Mouse (Mus musculus) hindbrain, postnatal 0 days (tissue): ENCODE results near the gene Lgals12. TPM values are rescaled to one million over a fixed set of nuclear protein-coding genes. Genes with fewer than 3 reads are reported as not detected.

ENCODE experiments used
- ATAC-seq: fragments of 200-750 bp; cut with Nextera tagmentation; 2 replicates; pipeline ENCODE4 v1.8.0; 2017; ENCODE audit warnings: mild to moderate bottlenecking, moderate TSS enrichment, moderate library complexity
- DNase-seq: peaks from one replicate; pipeline ENCODE4 v3.0.0-alpha.2; 2015; ENCODE audit warnings: low spot score
- H3K27ac ChIP-seq: fragments of 300-500 bp; sonication (generic); 2 replicates; pipeline ENCODE4 v1.5.1; 2014; ENCODE audit warnings: mild to moderate bottlenecking
- H3K27me3 ChIP-seq: fragments of 300-500 bp; sonication (generic); 2 replicates; pipeline ENCODE4 v1.6.1; 2014; ENCODE audit warnings: low read length, mixed read lengths; ENCODE audit not compliant: insufficient read depth
- H3K36me3 ChIP-seq: fragments of 300-500 bp; sonication (generic); 2 replicates; pipeline ENCODE4 v1.6.1; 2014; ENCODE audit warnings: low read length, mixed read lengths; ENCODE audit not compliant: insufficient read depth
- H3K4me1 ChIP-seq: fragments of 300-500 bp; sonication (generic); 2 replicates; pipeline ENCODE4 v1.6.1; 2014; ENCODE audit warnings: antibody characterized with exemption, low read length, mixed read lengths; ENCODE audit not compliant: insufficient read depth
- H3K4me2 ChIP-seq: fragments of 300-500 bp; sonication (generic); 2 replicates; pipeline ENCODE4 v1.6.1; 2014; ENCODE audit warnings: low read depth, mild to moderate bottlenecking, low read length, moderate library complexity, mixed read lengths
- H3K4me3 ChIP-seq: fragments of 300-500 bp; sonication (generic); 2 replicates; pipeline ENCODE4 v1.5.1; 2014; ENCODE audit warnings: low read length
- H3K9ac ChIP-seq: fragments of 300-500 bp; sonication (generic); replicated peaks from 2 replicates; pipeline ENCODE4 v1.6.1; 2014; ENCODE audit warnings: mild to moderate bottlenecking, low read length, moderate library complexity, mixed read lengths
- H3K9me3 ChIP-seq: fragments of 300-500 bp; sonication (generic); 2 replicates; pipeline ENCODE4 v1.6.1; 2016; ENCODE audit warnings: low read length, mixed read lengths
- CTCF ChIP-seq: IDR thresholded peaks from 2 replicates; pipeline ENCODE4 v1.5.1; 2016; ENCODE audit warnings: antibody characterized with exemption, control low read depth, low read depth
- WGBS: fragments of 180-500 bp; shearing (Covaris S2); extraction: QIAGEN DNeasy Blood & Tissue Kit; methylation state at CpG from one replicate; pipeline ENCODE4 v1.1.7; 2014; 5-methylcytosine and 5-hydroxymethylcytosine counted together
- polyA plus RNA-seq: library from polyadenylated mRNA; unstranded; fragments of >200 nt; fragmentation: Nextera tagmentation; extraction: Ambion mirVana; gene quantifications from 2 replicates; pipeline ENCODE4 v1.2.1, GENCODE M21; 2015
- total RNA-seq: library from RNA; depleted of rRNA; stranded (reverse); fragments of >200 nt; gene quantifications from 2 replicates; pipeline ENCODE4 v1.2.3, GENCODE M21; 2014; rRNA removed

Lgals12 gene
- total and polyA plus RNA-seq, 2 experiments from 2014 or later, result 0.16 to 0.18 TPM

- H3K27ac ChIP-seq, result no peak overlapping the region
- no peak for TF ChIP-seq CTCF
- no peak overlapping the region for H3K4me3 ChIP-seq
- H3K9me3 ChIP-seq, result no peaks in the 10 kb centered on the region
- ATAC-seq (no peak), DNase-seq (no peak)
- no peak overlapping the region for H3K4me2 ChIP-seq
- H3K9ac ChIP-seq, result no peak overlapping the region
- no peaks in the 10 kb centered on the region for H3K36me3 ChIP-seq
- no peaks in the 10 kb centered on the region for H3K27me3 ChIP-seq
- WGBS, result 74% methylated on average over 4 of the region's 4 CpGs
- H3K4me1 ChIP-seq, result no peaks in the 10 kb centered on the region
These were observed 55.3 kb downstream of the Lgals12 start for GRCm38 (mm10) chr19:7551550-7552300.

DNA sequence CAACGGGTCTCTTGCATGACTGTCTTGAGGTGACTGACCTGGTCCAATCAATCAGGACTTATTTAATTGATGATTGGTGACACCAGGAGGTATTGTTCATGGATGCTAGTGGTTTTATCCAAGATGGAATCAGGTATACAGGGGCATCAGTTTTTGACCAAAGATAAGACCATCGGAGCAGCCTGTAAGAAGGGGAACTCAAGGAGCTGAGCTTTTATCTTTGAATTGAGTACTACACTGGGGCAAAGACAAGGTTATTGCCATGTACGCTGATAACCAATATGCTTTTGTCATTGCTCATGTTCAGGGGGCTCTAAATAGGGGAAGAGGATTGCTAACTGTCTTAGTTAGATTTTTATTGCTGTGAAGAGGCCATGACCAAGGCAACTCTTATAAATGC, 58.1 kb downstream of the Lgals12 start:
- Histone ChIP-seq H3K27ac (no peak overlapping the region), H3K4me3 (no peak overlapping the region), H3K36me3 (no peaks in the 10 kb centered on the region), H3K4me1 (no peaks in the 10 kb centered on the region), H3K27me3 (no peaks in the 10 kb centered on the region), H3K9ac (no peak overlapping the region), H3K9me3 (peaks cover 1% of the 10 kb centered on the region; the same call in 1 of the 2 replicates), H3K4me2 (no peak overlapping the region)
- WGBS, result 97% methylated on average over 3 of the region's 3 CpGs
- ATAC-seq (no peak), DNase-seq (no peak)
- TF ChIP-seq CTCF, result no peak

Other genes with a start within 250 kb of the Lgals12 start
- 37.1 and 57.3 TPM in 2 replicates for gene Spindoc, start 224.2 kb downstream of the Lgals12 start, total RNA-seq
- 19.0 and 19.8 TPM in 2 replicates for gene Spindoc, start 224.2 kb downstream of the Lgals12 start, polyA plus RNA-seq
- gene 2700081O15Rik, start 189.6 kb downstream of the Lgals12 start, total RNA-seq, result 114 and 129 TPM in 2 replicates
- 9.3 TPM in 2 replicates for gene 2700081O15Rik, start 189.6 kb downstream of the Lgals12 start, polyA plus RNA-seq
- 366 and 402 TPM in 2 replicates for gene Rtn3, start 123.9 kb downstream of the Lgals12 start, total RNA-seq
- gene Rtn3, start 123.9 kb downstream of the Lgals12 start, polyA plus RNA-seq, result 672 and 704 TPM in 2 replicates
- 7.2 and 11.1 TPM in 2 replicates for gene Atl3, start 113.2 kb downstream of the Lgals12 start, total RNA-seq
- gene Atl3, start 113.2 kb downstream of the Lgals12 start, polyA plus RNA-seq, result 5.4 and 6.0 TPM in 2 replicates
- 5.6 and 9.1 TPM in 2 replicates for gene Pla2g16, start 49.7 kb downstream of the Lgals12 start, total RNA-seq
- 12.3 and 12.7 TPM in 2 replicates for gene Pla2g16, start 49.7 kb downstream of the Lgals12 start, polyA plus RNA-seq
- not detected in 2 replicates for gene Hrasls5, start 5.3 kb upstream of the Lgals12 start, total RNA-seq
- 0.18 TPM in 2 replicates for gene Hrasls5, start 5.3 kb upstream of the Lgals12 start, polyA plus RNA-seq
- gene Slc22a19, start 104.1 kb upstream of the Lgals12 start, total RNA-seq, result 0.42 TPM in 1 of 2 replicates, not detected in the other
- 0.11 and 0.44 TPM in 2 replicates for gene Slc22a19, start 104.1 kb upstream of the Lgals12 start, polyA plus RNA-seq
- gene Slc22a26, start 195.5 kb upstream of the Lgals12 start, total RNA-seq, result not detected in 2 replicates
- not detected in 2 replicates for gene Slc22a26, start 195.5 kb upstream of the Lgals12 start, polyA plus RNA-seq